Mouse (Mus musculus): ENCODE results near the gene Nr2f2. TPM values are rescaled to one million over a fixed set of nuclear protein-coding genes. Genes with fewer than 3 reads are reported as not detected.

Nr2f2 gene
- polyA plus RNA-seq (2012; rRNA removed) = 25.5 and 28.9 TPM in 2 replicates

GRCm38 (mm10) chr7:70365941-70366807 is at the start of gene Nr2f2:
TSS of gene Nr2f2 (minus strand) at chr7:70366735.
- TF ChIP-seq POLR2A (IDR thresholded peaks at IDR 0.05; ENCODE audit: borderline replicate concordance, insufficient read depth, low read length) (no peak), CTCF (IDR thresholded peaks at IDR 0.05; ENCODE audit: borderline replicate concordance, insufficient read depth, low read depth, low read length) (no peak)
- H3K27ac ChIP-seq (ENCODE audit: insufficient read depth, low read length) = no peak within 1 kb of the TSS
- peak within 1 kb of the TSS; percentile 51 for H3K4me3 ChIP-seq (replicated peaks; ENCODE audit: insufficient read depth, low read depth, low read length)
- DNase-seq = no peak
- WGBS = 16% methylated on average over 16 of the region's 16 CpGs
- no peaks in the 10 kb centered on the region for H3K4me1 ChIP-seq (ENCODE audit: control insufficient read depth, insufficient read depth, low read length)
- peaks cover 13% of the 10 kb centered on the region; the same call in 1 of the 2 replicates for H3K27me3 ChIP-seq (ENCODE audit: control insufficient read depth, insufficient read depth, low read length)

GRCm38 (mm10) chr7:70414461-70414860 is 47.9 kb upstream of the Nr2f2 start:
- 81% methylated on average over 4 of the region's 4 CpGs for WGBS
- no peak for DNase-seq
- no peaks in the 10 kb centered on the region for H3K27me3 ChIP-seq (ENCODE audit: control insufficient read depth, insufficient read depth, low read length)
- H3K27ac ChIP-seq (ENCODE audit: insufficient read depth, low read length) = no peak overlapping the region
- no peaks in the 10 kb centered on the region for H3K4me1 ChIP-seq (ENCODE audit: control insufficient read depth, insufficient read depth, low read length)
- TF ChIP-seq POLR2A (IDR thresholded peaks at IDR 0.05; ENCODE audit: borderline replicate concordance, insufficient read depth, low read length) = no peak
- no peak overlapping the region for H3K4me3 ChIP-seq (replicated peaks; ENCODE audit: insufficient read depth, low read depth, low read length)

GRCm38 (mm10) chr7:70413646-70414045 is 47.1 kb upstream of the Nr2f2 start:
- WGBS = 27% methylated on average over 4 of the region's 4 CpGs
- TF ChIP-seq POLR2A (IDR thresholded peaks at IDR 0.05; ENCODE audit: borderline replicate concordance, insufficient read depth, low read length) (no peak), CTCF (IDR thresholded peaks at IDR 0.05; ENCODE audit: borderline replicate concordance, insufficient read depth, low read depth, low read length) (no peak)
- no peaks in the 10 kb centered on the region for H3K27me3 ChIP-seq (ENCODE audit: control insufficient read depth, insufficient read depth, low read length)
- DNase-seq = no peak
- no peak overlapping the region for H3K27ac ChIP-seq (ENCODE audit: insufficient read depth, low read length)
- no peaks in the 10 kb centered on the region for H3K4me1 ChIP-seq (ENCODE audit: control insufficient read depth, insufficient read depth, low read length)
- H3K4me3 ChIP-seq (replicated peaks; ENCODE audit: insufficient read depth, low read depth, low read length) = no peak overlapping the region

- TF ChIP-seq POLR2A (IDR thresholded peaks at IDR 0.05; ENCODE audit: borderline replicate concordance, insufficient read depth, low read length) (no peak), CTCF (IDR thresholded peaks at IDR 0.05; ENCODE audit: borderline replicate concordance, insufficient read depth, low read depth, low read length) (no peak)
- H3K27ac ChIP-seq (ENCODE audit: insufficient read depth, low read length) = no peak overlapping the region
- DNase-seq = no peak
- WGBS = 94% methylated on average over 7 of the region's 7 CpGs
- H3K27me3 ChIP-seq (ENCODE audit: control insufficient read depth, insufficient read depth, low read length) = no peaks in the 10 kb centered on the region
- no peaks in the 10 kb centered on the region for H3K4me1 ChIP-seq (ENCODE audit: control insufficient read depth, insufficient read depth, low read length)
- no peak overlapping the region for H3K4me3 ChIP-seq (replicated peaks; ENCODE audit: insufficient read depth, low read depth, low read length)
Observed at GRCm38 (mm10) chr7:70412900-70413299, 46.4 kb upstream of the Nr2f2 start.

GRCm38 (mm10) chr7:70410350-70410749 is 43.8 kb upstream of the Nr2f2 start:
- Histone ChIP-seq H3K4me3 (replicated peaks; ENCODE audit: insufficient read depth, low read depth, low read length) (no peak overlapping the region), H3K27me3 (ENCODE audit: control insufficient read depth, insufficient read depth, low read length) (no peaks in the 10 kb centered on the region), H3K27ac (ENCODE audit: insufficient read depth, low read length) (no peak overlapping the region), H3K4me1 (ENCODE audit: control insufficient read depth, insufficient read depth, low read length) (no peaks in the 10 kb centered on the region)
- DNase-seq = no peak
- TF ChIP-seq POLR2A (IDR thresholded peaks at IDR 0.05; ENCODE audit: borderline replicate concordance, insufficient read depth, low read length) = no peak
- TF ChIP-seq CTCF (IDR thresholded peaks at IDR 0.05; ENCODE audit: borderline replicate concordance, insufficient read depth, low read depth, low read length) = no peak
- 66% methylated on average over 3 of the region's 3 CpGs for WGBS

GRCm38 (mm10) chr7:70409890-70410289 is 43.4 kb upstream of the Nr2f2 start:
- Histone ChIP-seq H3K4me1 (ENCODE audit: control insufficient read depth, insufficient read depth, low read length) (no peaks in the 10 kb centered on the region), H3K27me3 (ENCODE audit: control insufficient read depth, insufficient read depth, low read length) (no peaks in the 10 kb centered on the region), H3K27ac (ENCODE audit: insufficient read depth, low read length) (no peak overlapping the region), H3K4me3 (replicated peaks; ENCODE audit: insufficient read depth, low read depth, low read length) (no peak overlapping the region)
- WGBS = 88% methylated on average over 11 of the region's 11 CpGs
- no peak for DNase-seq
- TF ChIP-seq CTCF (IDR thresholded peaks at IDR 0.05; ENCODE audit: borderline replicate concordance, insufficient read depth, low read depth, low read length) = no peak
- no peak for TF ChIP-seq POLR2A (IDR thresholded peaks at IDR 0.05; ENCODE audit: borderline replicate concordance, insufficient read depth, low read length)

- Histone ChIP-seq H3K4me3 (replicated peaks; ENCODE audit: insufficient read depth, low read depth, low read length) (no peak overlapping the region), H3K27me3 (ENCODE audit: control insufficient read depth, insufficient read depth, low read length) (no peaks in the 10 kb centered on the region), H3K4me1 (ENCODE audit: control insufficient read depth, insufficient read depth, low read length) (no peaks in the 10 kb centered on the region), H3K27ac (ENCODE audit: insufficient read depth, low read length) (no peak overlapping the region)
- TF ChIP-seq CTCF (IDR thresholded peaks at IDR 0.05; ENCODE audit: borderline replicate concordance, insufficient read depth, low read depth, low read length) (no peak), POLR2A (IDR thresholded peaks at IDR 0.05; ENCODE audit: borderline replicate concordance, insufficient read depth, low read length) (no peak)
- no peak for DNase-seq
- 53% methylated on average over 3 of the region's 3 CpGs for WGBS
Observed at GRCm38 (mm10) chr7:70408814-70409213, 42.3 kb upstream of the Nr2f2 start.

- Histone ChIP-seq H3K27me3 (ENCODE audit: control insufficient read depth, insufficient read depth, low read length) (no peaks in the 10 kb centered on the region), H3K4me3 (replicated peaks; ENCODE audit: insufficient read depth, low read depth, low read length) (no peak overlapping the region), H3K4me1 (ENCODE audit: control insufficient read depth, insufficient read depth, low read length) (no peaks in the 10 kb centered on the region), H3K27ac (ENCODE audit: insufficient read depth, low read length) (no peak overlapping the region)
- no peak for DNase-seq
- WGBS = 89% methylated on average over 11 of the region's 11 CpGs
- TF ChIP-seq POLR2A (IDR thresholded peaks at IDR 0.05; ENCODE audit: borderline replicate concordance, insufficient read depth, low read length) (no peak), CTCF (IDR thresholded peaks at IDR 0.05; ENCODE audit: borderline replicate concordance, insufficient read depth, low read depth, low read length) (no peak)
Observed at GRCm38 (mm10) chr7:70407123-70407522, 40.6 kb upstream of the Nr2f2 start.
